Mouse (Mus musculus): Measurements from ENCODE around the gene S100b. TPM values are rescaled to one million over a fixed set of nuclear protein-coding genes. Genes with fewer than 3 reads are reported as not detected.
A peak's percentile ranks its signal among the peaks of the same experiment; 100 is the strongest.

The S100b gene
- polyA plus RNA-seq, 1 experiment, result 0.90 TPM

DNA sequence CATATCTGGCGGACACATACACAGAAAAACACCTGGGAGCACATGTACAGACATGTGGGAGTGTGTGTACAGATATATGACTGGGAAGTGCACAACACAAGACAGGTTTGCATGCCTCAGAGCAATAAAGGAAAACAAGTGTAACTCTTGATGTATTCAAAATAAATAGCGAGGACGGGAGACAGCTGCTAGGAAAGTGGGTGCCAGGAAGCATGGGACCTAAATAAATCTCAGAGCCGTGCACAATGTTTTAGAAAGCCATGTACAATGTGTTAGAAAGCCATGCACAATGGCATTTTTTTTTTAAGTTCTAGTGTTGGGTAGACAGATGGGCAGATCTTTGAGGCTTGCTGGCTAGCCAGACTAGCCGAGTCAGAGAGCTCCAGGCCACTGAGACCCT is 35.4 kb downstream of the S100b start:
- H3K36me3 ChIP-seq (ENCODE audit: control insufficient read depth, insufficient read depth, low read length), result no peaks in the 10 kb centered on the region

GRCm38 (mm10) chr10:76289936-76290671 is 36.5 kb downstream of the S100b start:
- no peaks in the 10 kb centered on the region for H3K36me3 ChIP-seq (ENCODE audit: control insufficient read depth, insufficient read depth, low read length)
- no peaks in the 10 kb centered on the region for H3K4me1 ChIP-seq (ENCODE audit: control insufficient read depth, insufficient read depth, low read length)
- TF ChIP-seq CTCF (IDR thresholded peaks at IDR 0.05; ENCODE audit: control insufficient read depth, insufficient read depth, insufficient replicate concordance, low read depth, low read length), result no peak
- TF ChIP-seq POLR2A (IDR thresholded peaks at IDR 0.05; ENCODE audit: control insufficient read depth, low read depth, low read length), result no peak
- no peak overlapping the region for H3K27ac ChIP-seq (ENCODE audit: control insufficient read depth, insufficient read depth, low read depth, low read length)
- peak overlapping the region; percentile 5 for H3K4me3 ChIP-seq (ENCODE audit: control insufficient read depth, low read depth, low read length)
- no peaks in the 10 kb centered on the region for H3K27me3 ChIP-seq (ENCODE audit: control insufficient read depth, insufficient read depth, low read length)

More for the DNA sequence above, 35.4 kb downstream of the S100b start:
- Histone ChIP-seq H3K27me3 (ENCODE audit: control insufficient read depth, insufficient read depth, low read length) (no peaks in the 10 kb centered on the region), H3K4me3 (ENCODE audit: control insufficient read depth, low read depth, low read length) (no peak overlapping the region), H3K27ac (ENCODE audit: control insufficient read depth, insufficient read depth, low read depth, low read length) (no peak overlapping the region), H3K4me1 (ENCODE audit: control insufficient read depth, insufficient read depth, low read length) (no peaks in the 10 kb centered on the region)
- TF ChIP-seq POLR2A (IDR thresholded peaks at IDR 0.05; ENCODE audit: control insufficient read depth, low read depth, low read length) (no peak), CTCF (IDR thresholded peaks at IDR 0.05; ENCODE audit: control insufficient read depth, insufficient read depth, insufficient replicate concordance, low read depth, low read length) (no peak)

GRCm38 (mm10) chr10:76293222-76293621 is 39.6 kb downstream of the S100b start:
- Histone ChIP-seq H3K4me3 (ENCODE audit: control insufficient read depth, low read depth, low read length) (peak overlapping the region; percentile 82), H3K4me1 (ENCODE audit: control insufficient read depth, insufficient read depth, low read length) (no peaks in the 10 kb centered on the region; the same call in 1 of the 2 replicates), H3K36me3 (ENCODE audit: control insufficient read depth, insufficient read depth, low read length) (no peaks in the 10 kb centered on the region), H3K27me3 (ENCODE audit: control insufficient read depth, insufficient read depth, low read length) (no peaks in the 10 kb centered on the region), H3K27ac (ENCODE audit: control insufficient read depth, insufficient read depth, low read depth, low read length) (peak overlapping the region; percentile 19; the same call in 1 of the 2 replicates)
- TF ChIP-seq POLR2A (IDR thresholded peaks at IDR 0.05; ENCODE audit: control insufficient read depth, low read depth, low read length) (peak; percentile 1; the same call in 1 of the 2 replicates), CTCF (IDR thresholded peaks at IDR 0.05; ENCODE audit: control insufficient read depth, insufficient read depth, insufficient replicate concordance, low read depth, low read length) (no peak)

DNA sequence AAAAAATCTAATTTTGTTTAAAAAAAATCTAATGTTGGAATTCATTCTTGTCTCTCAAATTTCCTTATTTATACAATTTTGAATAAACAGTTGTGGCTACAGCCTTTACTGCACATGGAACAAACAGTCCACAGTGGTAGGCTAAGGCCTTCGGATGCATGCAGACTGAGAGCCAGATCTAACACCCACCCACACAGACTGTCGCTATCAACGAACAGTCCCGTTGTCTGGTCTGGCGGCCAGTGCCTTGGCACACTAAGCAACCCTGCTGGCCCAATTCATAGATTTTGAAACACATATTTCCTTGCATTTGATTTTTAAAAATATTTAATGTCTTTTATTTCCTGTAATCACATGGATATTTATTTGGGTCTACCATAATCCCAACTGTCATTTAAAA is 46.5 kb downstream of the S100b start:
- no peak overlapping the region for H3K4me3 ChIP-seq (ENCODE audit: control insufficient read depth, low read depth, low read length)
- no peaks in the 10 kb centered on the region; the same call in 1 of the 2 replicates for H3K4me1 ChIP-seq (ENCODE audit: control insufficient read depth, insufficient read depth, low read length)
- H3K27ac ChIP-seq (ENCODE audit: control insufficient read depth, insufficient read depth, low read depth, low read length), result no peak overlapping the region
- no peaks in the 10 kb centered on the region for H3K27me3 ChIP-seq (ENCODE audit: control insufficient read depth, insufficient read depth, low read length)
- TF ChIP-seq CTCF (IDR thresholded peaks at IDR 0.05; ENCODE audit: control insufficient read depth, insufficient read depth, insufficient replicate concordance, low read depth, low read length) (no peak), POLR2A (IDR thresholded peaks at IDR 0.05; ENCODE audit: control insufficient read depth, low read depth, low read length) (no peak)
- no peaks in the 10 kb centered on the region for H3K36me3 ChIP-seq (ENCODE audit: control insufficient read depth, insufficient read depth, low read length)

- Histone ChIP-seq H3K36me3 (ENCODE audit: control insufficient read depth, insufficient read depth, low read length) (no peaks in the 10 kb centered on the region), H3K4me3 (ENCODE audit: control insufficient read depth, low read depth, low read length) (no peak overlapping the region), H3K27me3 (ENCODE audit: control insufficient read depth, insufficient read depth, low read length) (no peaks in the 10 kb centered on the region), H3K27ac (ENCODE audit: control insufficient read depth, insufficient read depth, low read depth, low read length) (no peak overlapping the region), H3K4me1 (ENCODE audit: control insufficient read depth, insufficient read depth, low read length) (no peaks in the 10 kb centered on the region)
- TF ChIP-seq CTCF (IDR thresholded peaks at IDR 0.05; ENCODE audit: control insufficient read depth, insufficient read depth, insufficient replicate concordance, low read depth, low read length), result no peak
- TF ChIP-seq POLR2A (IDR thresholded peaks at IDR 0.05; ENCODE audit: control insufficient read depth, low read depth, low read length), result no peak
Observed at GRCm38 (mm10) chr10:76306738-76307137, 53.1 kb downstream of the S100b start.

Other genes starting within 250 kb of the S100b start
- 3.8 and 4.9 TPM in 2 replicates for gene Zfp280b, start 221.2 kb upstream of the S100b start, polyA plus RNA-seq (2012; rRNA removed)
- 4.8 and 5.5 TPM in 2 replicates for gene Slc5a4b, start 142.9 kb upstream of the S100b start, polyA plus RNA-seq (2012; rRNA removed)
- gene Slc5a4a, start 106.4 kb upstream of the S100b start, polyA plus RNA-seq (2012; rRNA removed), result 0.37 and 0.53 TPM in 2 replicates
- gene Prmt2, start 16.0 kb upstream of the S100b start, polyA plus RNA-seq (2012; rRNA removed), result 6.8 and 7.0 TPM in 2 replicates
- gene Dip2a, start 91.4 kb downstream of the S100b start, polyA plus RNA-seq (2012; rRNA removed), result 14.4 and 15.2 TPM in 2 replicates
- not detected in 2 replicates for gene AC141477.1, start 186.6 kb downstream of the S100b start, polyA plus RNA-seq (2012; rRNA removed)
- gene Pcnt, start 188.9 kb downstream of the S100b start, polyA plus RNA-seq (2012; rRNA removed), result 54.9 and 58.5 TPM in 2 replicates
- gene 2610028H24Rik, start 195.2 kb downstream of the S100b start, polyA plus RNA-seq (2012; rRNA removed), result 0.23 and 0.47 TPM in 2 replicates
- gene Mcm3ap, start 215.1 kb downstream of the S100b start, polyA plus RNA-seq (2012; rRNA removed), result 9.9 and 11.3 TPM in 2 replicates
- 1.1 and 1.2 TPM in 2 replicates for gene Ybey, start 215.3 kb downstream of the S100b start, polyA plus RNA-seq (2012; rRNA removed)